Mouse (Mus musculus): ENCODE data around the gene Tmem139. TPM values are rescaled to one million over a fixed set of nuclear protein-coding genes. Genes with fewer than 3 reads are reported as not detected.
A peak's percentile ranks its signal among the peaks of the same experiment; 100 is the strongest.

The Tmem139 gene
- 0.17 TPM in 1 of 2 replicates, not detected in the other for polyA plus RNA-seq (2016; fragmentation: Nextera tagmentation; extraction: Ambion mirVana)

- Histone ChIP-seq H3K4me1 (peaks cover 4% of the 10 kb centered on the region), H3K9ac (0 out of 2 replicates have a peak within 1 kb of the TSS, but pooled peaks have one; percentile 17), H3K27ac (no peak within 1 kb of the TSS), H3K4me3 (replicated peaks) (no peak within 1 kb of the TSS), H3K36me3 (replicated peaks) (no peaks in the 10 kb centered on the region), H3K27me3 (no peaks in the 10 kb centered on the region), H3K9me3 (no peaks in the 10 kb centered on the region), H3K4me2 (no peak within 1 kb of the TSS)
- WGBS: 21% methylated on average over 20 of the region's 20 CpGs
- ATAC-seq (ENCODE audit: low FRiP score): no peak
Observed at GRCm38 (mm10) chr6:42261524-42262170, at the start of gene Tmem139. Tmem139 (plus strand) TSS chr6:42261970.

GRCm38 (mm10) chr6:42215028-42215427, 46.7 kb upstream of the Tmem139 start, which contains the start of gene Tas2r144:
Tas2r144 (plus strand) TSS chr6:42215328.
- no peak within 1 kb of the TSS for H3K27ac ChIP-seq
- no peaks in the 10 kb centered on the region for H3K9me3 ChIP-seq
- H3K4me2 ChIP-seq: no peak within 1 kb of the TSS
- WGBS: 82% methylated on average over 2 of the region's 2 CpGs
- H3K4me1 ChIP-seq: no peaks in the 10 kb centered on the region
- no peak for ATAC-seq (ENCODE audit: low FRiP score)
- no peaks in the 10 kb centered on the region for H3K27me3 ChIP-seq
- H3K4me3 ChIP-seq (replicated peaks): no peak within 1 kb of the TSS
- H3K9ac ChIP-seq: no peak within 1 kb of the TSS
- H3K36me3 ChIP-seq (replicated peaks): no peaks in the 10 kb centered on the region

- Histone ChIP-seq H3K9ac (no peak overlapping the region), H3K9me3 (no peaks in the 10 kb centered on the region), H3K27ac (no peak overlapping the region), H3K4me2 (no peak overlapping the region), H3K27me3 (no peaks in the 10 kb centered on the region), H3K4me3 (replicated peaks) (no peak overlapping the region), H3K36me3 (replicated peaks) (no peaks in the 10 kb centered on the region), H3K4me1 (no peaks in the 10 kb centered on the region)
- no peak for ATAC-seq (ENCODE audit: low FRiP score)
- WGBS: 66% methylated on average over 3 of the region's 3 CpGs
Observed at GRCm38 (mm10) chr6:42222286-42222685, 39.5 kb upstream of the Tmem139 start.

GRCm38 (mm10) chr6:42225046-42225445, 36.7 kb upstream of the Tmem139 start:
- no peak for ATAC-seq (ENCODE audit: low FRiP score)
- no peaks in the 10 kb centered on the region for H3K36me3 ChIP-seq (replicated peaks)
- no peak overlapping the region for H3K27ac ChIP-seq
- no peak overlapping the region for H3K9ac ChIP-seq
- no peaks in the 10 kb centered on the region for H3K27me3 ChIP-seq
- no peaks in the 10 kb centered on the region for H3K9me3 ChIP-seq
- H3K4me2 ChIP-seq: no peak overlapping the region
- no peak overlapping the region for H3K4me3 ChIP-seq (replicated peaks)
- WGBS: 80% methylated on average over 4 of the region's 4 CpGs
- H3K4me1 ChIP-seq: no peaks in the 10 kb centered on the region

- Histone ChIP-seq H3K36me3 (replicated peaks) (no peaks in the 10 kb centered on the region), H3K4me3 (replicated peaks) (no peak overlapping the region), H3K9me3 (no peaks in the 10 kb centered on the region), H3K9ac (no peak overlapping the region), H3K4me2 (no peak overlapping the region), H3K27ac (no peak overlapping the region), H3K4me1 (no peaks in the 10 kb centered on the region), H3K27me3 (no peaks in the 10 kb centered on the region)
- 37% methylated on average over 17 of the region's 17 CpGs for WGBS
- no peak for ATAC-seq (ENCODE audit: low FRiP score)
Observed at GRCm38 (mm10) chr6:42227240-42228101, 34.3 kb upstream of the Tmem139 start.

GRCm38 (mm10) chr6:42229610-42230009, 32.2 kb upstream of the Tmem139 start:
- no peak overlapping the region for H3K27ac ChIP-seq
- H3K27me3 ChIP-seq: no peaks in the 10 kb centered on the region
- H3K4me1 ChIP-seq: no peaks in the 10 kb centered on the region
- H3K4me2 ChIP-seq: no peak overlapping the region
- no peaks in the 10 kb centered on the region for H3K9me3 ChIP-seq
- WGBS: 80% methylated on average over 4 of the region's 4 CpGs
- no peak overlapping the region for H3K9ac ChIP-seq
- no peak overlapping the region for H3K4me3 ChIP-seq (replicated peaks)
- no peaks in the 10 kb centered on the region for H3K36me3 ChIP-seq (replicated peaks)
- ATAC-seq (ENCODE audit: low FRiP score): no peak

- 88% methylated on average over 3 of the region's 3 CpGs for WGBS
- no peak overlapping the region for H3K4me3 ChIP-seq (replicated peaks)
- H3K4me2 ChIP-seq: no peak overlapping the region
- H3K27me3 ChIP-seq: no peaks in the 10 kb centered on the region
- no peaks in the 10 kb centered on the region for H3K36me3 ChIP-seq (replicated peaks)
- no peaks in the 10 kb centered on the region for H3K4me1 ChIP-seq
- H3K27ac ChIP-seq: no peak overlapping the region
- no peak for ATAC-seq (ENCODE audit: low FRiP score)
- no peaks in the 10 kb centered on the region for H3K9me3 ChIP-seq
- no peak overlapping the region for H3K9ac ChIP-seq
Observed at GRCm38 (mm10) chr6:42231191-42231590, 30.6 kb upstream of the Tmem139 start.

- Histone ChIP-seq H3K9ac (no peak overlapping the region), H3K4me3 (replicated peaks) (no peak overlapping the region), H3K27me3 (no peaks in the 10 kb centered on the region), H3K27ac (no peak overlapping the region), H3K9me3 (no peaks in the 10 kb centered on the region), H3K4me2 (no peak overlapping the region), H3K36me3 (replicated peaks) (no peaks in the 10 kb centered on the region), H3K4me1 (no peaks in the 10 kb centered on the region)
- 73% methylated on average over 6 of the region's 6 CpGs for WGBS
- no peak for ATAC-seq (ENCODE audit: low FRiP score)
Observed at GRCm38 (mm10) chr6:42237276-42237805, 24.4 kb upstream of the Tmem139 start.

GRCm38 (mm10) chr6:42241311-42242045, 20.3 kb upstream of the Tmem139 start:
- ATAC-seq (ENCODE audit: low FRiP score): no peak

GRCm38 (mm10) chr6:42245711-42246353, 15.9 kb upstream of the Tmem139 start, which contains the start of gene Gstk1:
Gstk1 (plus strand) TSS chr6:42245935.
- Histone ChIP-seq H3K9me3 (no peaks in the 10 kb centered on the region), H3K27me3 (peaks cover 14% of the 10 kb centered on the region), H3K4me3 (replicated peaks) (peak within 1 kb of the TSS; percentile 45), H3K4me2 (peak within 1 kb of the TSS; percentile 68), H3K36me3 (replicated peaks) (no peaks in the 10 kb centered on the region), H3K4me1 (no peaks in the 10 kb centered on the region; the same call in 1 of the 2 replicates), H3K9ac (peak within 1 kb of the TSS; percentile 56), H3K27ac (no peak within 1 kb of the TSS)
- 3% methylated on average over 28 of the region's 28 CpGs for WGBS
- ATAC-seq (ENCODE audit: low FRiP score): peak; percentile 99

More at GRCm38 (mm10) chr6:42241311-42242045, 20.3 kb upstream of the Tmem139 start:
- H3K4me1 ChIP-seq: no peaks in the 10 kb centered on the region; the same call in 1 of the 2 replicates
- no peak overlapping the region for H3K4me2 ChIP-seq
- H3K9me3 ChIP-seq: no peaks in the 10 kb centered on the region
- H3K27me3 ChIP-seq: peaks cover 5% of the 10 kb centered on the region
- H3K36me3 ChIP-seq (replicated peaks): no peaks in the 10 kb centered on the region
- H3K4me3 ChIP-seq (replicated peaks): no peak overlapping the region
- H3K9ac ChIP-seq: no peak overlapping the region
- no peak overlapping the region for H3K27ac ChIP-seq
- 86% methylated on average over 6 of the region's 6 CpGs for whole genome bisulfite sequencing

- peaks cover 14% of the 10 kb centered on the region for H3K27me3 ChIP-seq
- no peak overlapping the region for H3K27ac ChIP-seq
- H3K9ac ChIP-seq: no peak overlapping the region
- H3K4me2 ChIP-seq: no peak overlapping the region
- H3K36me3 ChIP-seq (replicated peaks): no peaks in the 10 kb centered on the region
- no peaks in the 10 kb centered on the region; the same call in 1 of the 2 replicates for H3K4me1 ChIP-seq
- 9% methylated on average over 8 of the region's 8 CpGs for WGBS
- peak; percentile 18; the same call in 1 of the 2 replicates for ATAC-seq (ENCODE audit: low FRiP score)
- no peak overlapping the region for H3K4me3 ChIP-seq (replicated peaks)
- no peaks in the 10 kb centered on the region for H3K9me3 ChIP-seq
Observed at GRCm38 (mm10) chr6:42247173-42247572, 14.6 kb upstream of the Tmem139 start.

All from forebrain, embryonic 12.5 days (tissue).